Mouse (Mus musculus) liver, adult 2 months (tissue): Measurements from ENCODE around the gene Lrp5.

Experiments used
- CTCF ChIP-seq: fragments of 200-500 bp; IDR thresholded peaks from 2 replicates; pipeline ENCODE4 v1.5.1; 2011; ENCODE audit warnings: low read depth, low read length, control low read depth
- POLR2A ChIP-seq: fragments of 200-500 bp; IDR thresholded peaks from 2 replicates; pipeline ENCODE4 v1.6.1; 2011; ENCODE audit warnings: low read length, control low read depth; ENCODE audit not compliant: insufficient read depth; ENCODE audit errors: extremely low read depth

GRCm38 (mm10) chr19:3666632-3667031, 19.7 kb downstream of the Lrp5 start:
- TF ChIP-seq CTCF = no peak
- TF ChIP-seq POLR2A = no peak
